In genomic region chr2:166353447-166354111, GRCm38 (mm10) we compare ENCODE assay signal across 10 mouse cellular contexts.
DNase-seq lines count a peak whose midpoint lies in the region; ATAC-seq and TF ChIP-seq lines count a peak whose summit lies in the region.
"Had no signal": no experiment of that assay in that cellular context is flagged by ENCODE, and none has a peak within 500 bp of the region (broad histone marks: within the 10 kb centered on the region; RNA-seq: fewer than 3 reads in every experiment).

No protein-coding gene starts in this region.

- WGBS in lung, embryonic 15.5 days, result 41% methylated on average over 12 of the region's 12 CpGs
- 27% methylated on average over 12 of the region's 12 CpGs for WGBS in lung, adult 2 months
- WGBS in intestine, embryonic 16.5 days, result 46% methylated on average over 12 of the region's 12 CpGs

- ATAC-seq in lung, embryonic 15.5 days (ENCODE audit: borderline replicate concordance, extremely low read depth, low FRiP score, low TSS enrichment), result no peak
- ATAC-seq in intestine, embryonic 16.5 days, result peak; percentile 30; the same call in 1 of the 2 replicates
- 0 out of 2 replicates have a peak, but pooled peaks have one; percentile 17 for ATAC-seq in megakaryocyte-erythroid progenitor cell, adult 5-6 weeks (replicated peaks; ENCODE audit: low FRiP score, low TSS enrichment, poor library complexity, severe bottlenecking)
- no peak for ATAC-seq in erythroid progenitor cell, adult 5-6 weeks (replicated peaks; ENCODE audit: low FRiP score, poor library complexity, severe bottlenecking)

- DNase-seq in lung, adult 2 months, result no peak
- DNase-seq in gastrocnemius, postnatal 14 days, result peak; percentile 47
- no peak for DNase-seq in frontal cortex, postnatal 25 days (ENCODE audit: low spot score in 2 of 2)
- no peak for DNase-seq in left cerebral cortex, adult 18-20 months (ENCODE audit: low spot score in 2 of 2)

- no peak for TF ChIP-seq POLR2A in lung, adult 2 months (IDR thresholded peaks at IDR 0.05; ENCODE audit: borderline replicate concordance, extremely low read depth, low read depth, low read length)

- H3K9me3 ChIP-seq in lung, embryonic 15.5 days, result no peaks in the 10 kb centered on the region
- no peaks in the 10 kb centered on the region for H3K9me3 ChIP-seq in intestine, embryonic 16.5 days (ENCODE audit: control insufficient read depth, low read length)
- H3K9me3 ChIP-seq: embryonic facial prominence, embryonic 12.5 days had no signal

- peaks cover 23% of the 10 kb centered on the region for H3K27me3 ChIP-seq in lung, embryonic 15.5 days
- H3K27me3 ChIP-seq in intestine, embryonic 16.5 days (replicated peaks; ENCODE audit: control insufficient read depth, insufficient read depth, low read length), result no peaks in the 10 kb centered on the region
- H3K27me3 ChIP-seq: embryonic facial prominence, embryonic 12.5 days had no signal

- no peaks in the 10 kb centered on the region for H3K36me3 ChIP-seq in lung, embryonic 15.5 days
- H3K36me3 ChIP-seq in intestine, embryonic 16.5 days (ENCODE audit: control insufficient read depth, insufficient read depth, low read length), result no peaks in the 10 kb centered on the region
- H3K36me3 ChIP-seq: embryonic facial prominence, embryonic 12.5 days had no signal

- H3K27ac ChIP-seq in lung, embryonic 15.5 days, result peak overlapping the region; percentile 5; the same call in 1 of the 2 replicates
- peak overlapping the region; percentile 41; the same call in 1 of the 2 replicates for H3K27ac ChIP-seq in intestine, embryonic 16.5 days (ENCODE audit: low read length)

- peaks cover 26% of the 10 kb centered on the region for H3K4me1 ChIP-seq in lung, embryonic 15.5 days
- H3K4me1 ChIP-seq in lung, adult 2 months (ENCODE audit: control insufficient read depth, insufficient read depth, low read length), result no peaks in the 10 kb centered on the region
- H3K4me1 ChIP-seq in intestine, embryonic 16.5 days (ENCODE audit: control insufficient read depth, insufficient read depth, low read length), result peaks cover 28% of the 10 kb centered on the region

- no peak overlapping the region for H3K4me3 ChIP-seq in lung, embryonic 15.5 days
- H3K4me3 ChIP-seq in lung, adult 2 months (replicated peaks; ENCODE audit: extremely low read depth, low read depth, low read length), result no peak overlapping the region
- H3K4me3 ChIP-seq in intestine, embryonic 16.5 days (ENCODE audit: low read length), result no peak overlapping the region
- H3K4me3 ChIP-seq: embryonic facial prominence, embryonic 12.5 days; megakaryocyte, embryonic 14.5 days had no signal

- no peak for TF ChIP-seq CTCF in lung, adult 2 months (IDR thresholded peaks at IDR 0.05; ENCODE audit: insufficient read depth, low read length)

- no peak overlapping the region for H3K9ac ChIP-seq in lung, embryonic 15.5 days
- peak overlapping the region; percentile 40; the same call in 1 of the 2 replicates for H3K9ac ChIP-seq in intestine, embryonic 16.5 days (ENCODE audit: low read depth, low read length)
- H3K9ac ChIP-seq: embryonic facial prominence, embryonic 12.5 days had no signal

- intact Hi-C loops in gastrocnemius, postnatal 14 days (cut with DNase I; ENCODE audit: low total_unique reads), result no loop called here

- H3K4me2 ChIP-seq in lung, embryonic 15.5 days, result no peak overlapping the region
- no peak overlapping the region for H3K4me2 ChIP-seq in intestine, embryonic 16.5 days (ENCODE audit: low read depth, low read length)
- H3K4me2 ChIP-seq: embryonic facial prominence, embryonic 12.5 days had no signal

Comparison
In these comparisons a context has a peak if more than half of its experiments do, and no peak if none do; other contexts are left out.
1. ATAC-seq: peak in intestine, embryonic 16.5 days (single experiment) and megakaryocyte-erythroid progenitor cell, adult 5-6 weeks (single experiment); none in lung, embryonic 15.5 days (single experiment) and erythroid progenitor cell, adult 5-6 weeks (single experiment).